Mouse (Mus musculus) stomach, postnatal 0 days (tissue): ENCODE measurements around the gene Htr5b.

Source experiments
- CTCF ChIP-seq: IDR thresholded peaks from 2 replicates; pipeline ENCODE4 v1.5.1; 2016; ENCODE audit warnings: antibody characterized with exemption, low read depth, mild to moderate bottlenecking, moderate library complexity
- EP300 ChIP-seq: optimal IDR thresholded peaks from 2 replicates; pipeline ENCODE3; 2016; ENCODE audit warnings: antibody characterized with exemption

GRCm38 (mm10) chr1:121518609-121519008 lies 9.7 kb downstream of the Htr5b start:
- TF ChIP-seq EP300 (no peak), CTCF (no peak)
